Mouse (Mus musculus): ENCODE measurements around the gene Atg5.

Atg5 gene

DNA sequence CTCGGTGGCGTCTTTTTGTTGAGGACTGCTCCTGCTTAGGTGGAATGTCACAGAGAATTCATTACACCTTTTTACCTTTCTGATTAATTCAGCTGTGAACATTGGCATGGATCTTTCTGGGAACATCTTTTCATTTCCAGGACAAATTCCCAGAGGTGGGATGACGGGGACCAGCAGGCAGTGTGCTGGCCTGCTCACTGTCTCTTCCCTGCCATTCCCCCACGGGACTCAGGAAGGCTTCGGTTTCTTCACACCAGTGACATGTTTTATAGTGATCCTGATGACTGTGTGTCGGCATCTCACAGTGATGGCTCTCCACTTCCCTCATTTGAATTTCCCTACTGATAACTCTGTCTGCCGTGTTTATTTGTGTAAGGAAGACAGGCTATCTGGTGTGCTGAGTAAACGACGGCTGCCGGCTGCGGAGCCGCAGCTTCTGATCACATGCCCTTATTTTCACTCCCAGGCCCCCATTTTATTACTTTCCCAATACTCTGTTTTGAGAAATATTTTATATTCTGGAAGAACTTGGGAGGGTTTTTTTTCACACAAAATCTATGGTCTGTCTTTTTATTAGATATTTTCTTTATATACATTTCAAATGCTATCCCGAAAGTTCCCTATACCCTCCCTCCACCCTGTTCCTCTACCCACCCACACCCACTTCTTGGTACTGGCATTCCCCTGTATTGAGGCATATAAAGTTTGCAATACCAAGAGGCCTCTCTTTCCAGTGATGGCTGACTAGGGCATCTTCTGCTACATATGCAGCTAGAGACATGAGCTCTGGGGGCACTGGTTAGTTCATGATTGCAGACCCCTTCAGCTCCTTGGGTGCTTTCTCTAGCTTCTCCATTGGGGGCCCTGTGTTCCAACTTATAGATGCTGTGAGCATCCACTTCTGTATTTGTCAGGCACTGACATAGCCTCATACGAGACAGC lies 80.6 kb downstream of the Atg5 start:
- no peak for DNase-seq (ENCODE audit: low read depth, low spot score)

GRCm38 (mm10) chr10:44353467-44353866 lies 85.3 kb downstream of the Atg5 start:
- no peak for DNase-seq (ENCODE audit: low read depth, low spot score)

DNA sequence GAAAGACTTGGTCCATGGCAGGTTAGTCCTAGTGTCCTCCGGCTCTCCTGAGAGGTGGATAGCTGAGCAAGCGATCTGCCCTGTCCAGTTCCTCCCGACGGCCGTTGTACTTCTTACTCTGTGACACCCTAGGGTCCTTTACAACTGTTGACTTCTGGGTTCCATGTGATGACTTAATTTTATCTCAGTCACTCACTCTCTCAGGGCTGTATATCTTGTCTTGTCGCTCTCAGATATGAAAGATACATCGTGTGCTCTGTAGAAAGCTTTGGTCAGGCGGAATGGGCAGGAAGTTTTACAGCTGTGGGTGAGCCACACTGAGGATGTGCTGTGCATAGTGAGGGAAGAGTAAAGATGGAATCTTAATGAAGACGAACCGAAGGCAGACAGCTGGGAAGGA lies 86.2 kb downstream of the Atg5 start:
- DNase-seq (ENCODE audit: low read depth, low spot score) = no peak

DNA sequence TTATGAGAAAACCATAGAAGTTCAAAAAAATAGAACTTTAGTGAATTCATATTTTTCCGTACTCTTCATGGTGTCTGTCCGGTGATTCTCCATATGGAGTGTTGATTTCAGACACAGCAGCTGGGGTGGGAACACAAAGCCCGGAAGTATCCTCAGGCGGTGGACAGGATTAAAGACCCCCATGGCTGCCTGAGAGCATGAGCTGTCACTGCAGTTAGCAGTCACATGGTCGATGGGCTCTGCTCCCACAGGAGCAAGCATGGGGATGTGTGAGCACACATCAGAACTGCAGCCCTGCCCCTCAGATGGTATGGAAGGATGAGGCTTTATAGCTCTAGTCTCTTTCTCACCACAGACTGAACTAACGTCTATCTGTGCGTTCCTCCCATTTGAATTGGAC lies 87.1 kb downstream of the Atg5 start:
- no peak for DNase-seq (ENCODE audit: low read depth, low spot score)

DNA sequence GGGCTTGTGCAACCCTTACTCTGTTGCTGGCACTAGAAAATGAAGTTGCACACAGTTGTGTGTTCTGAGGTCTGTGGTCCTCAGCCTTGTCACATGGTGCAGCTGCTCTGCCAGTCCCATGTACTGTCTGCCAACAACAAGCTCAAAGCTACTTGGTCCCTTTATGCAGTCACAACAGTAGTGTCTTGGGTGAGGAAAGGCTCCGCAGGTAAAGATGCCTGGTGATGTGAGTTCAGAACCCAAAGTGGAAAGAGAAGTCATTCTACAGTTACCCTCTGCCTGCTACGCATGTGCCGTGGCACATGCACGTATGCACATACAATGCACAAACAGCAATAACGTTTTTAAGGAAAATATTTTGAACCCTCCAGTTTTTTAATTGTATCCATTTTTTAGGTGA lies 88.5 kb downstream of the Atg5 start:
- DNase-seq (ENCODE audit: low read depth, low spot score) = no peak

DNA sequence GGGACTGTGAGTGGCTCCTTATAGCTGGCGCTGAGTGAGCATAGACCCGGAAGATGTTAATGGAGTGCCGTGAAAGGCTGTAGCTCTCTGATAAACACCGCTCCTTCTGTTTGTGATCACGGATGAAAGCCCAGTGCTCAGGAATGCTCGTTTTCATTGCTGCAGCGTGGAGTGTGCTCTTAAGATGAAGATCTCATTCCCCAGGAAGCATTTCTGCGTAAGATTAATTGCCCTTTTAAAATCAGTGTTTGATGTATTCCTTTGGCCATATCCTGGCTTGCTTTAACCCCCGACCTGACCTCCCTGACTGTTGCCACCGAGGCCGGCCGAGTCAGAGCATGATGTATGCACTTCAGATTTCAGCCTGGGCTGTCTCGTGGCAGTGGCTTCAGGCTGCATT lies 89.2 kb downstream of the Atg5 start:
- DNase-seq (ENCODE audit: low read depth, low spot score) = no peak

DNA sequence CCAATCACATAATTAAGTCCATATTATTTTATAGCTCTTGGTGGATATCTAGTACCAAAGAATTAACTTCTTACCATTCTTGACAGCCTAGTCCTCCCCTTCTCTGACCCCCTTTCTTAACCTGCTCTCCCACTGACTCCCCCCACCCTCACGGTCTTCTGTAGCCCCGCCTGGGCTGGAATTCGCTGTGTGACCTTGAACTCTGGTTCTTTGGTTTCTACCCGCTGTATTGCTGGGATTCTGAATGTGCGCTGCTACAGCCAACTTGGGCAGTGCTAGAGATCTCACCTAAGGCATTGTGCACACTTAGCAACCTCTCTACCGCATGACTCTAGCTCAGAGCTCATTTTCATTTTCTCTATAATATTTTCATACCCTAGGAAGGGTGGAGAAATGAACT lies 90.7 kb downstream of the Atg5 start:
- DNase-seq (ENCODE audit: low read depth, low spot score) = peak; percentile 65

- DNase-seq (ENCODE audit: low read depth, low spot score) = no peak
These were observed 92.5 kb downstream of the Atg5 start for GRCm38 (mm10) chr10:44360632-44361031.

GRCm38 (mm10) chr10:44362435-44362834 lies 94.3 kb downstream of the Atg5 start:
- no peak for DNase-seq (ENCODE audit: low read depth, low spot score)

- DNase-seq (ENCODE audit: low read depth, low spot score) = no peak
These were observed 94.7 kb downstream of the Atg5 start for GRCm38 (mm10) chr10:44362846-44363245.

DNA sequence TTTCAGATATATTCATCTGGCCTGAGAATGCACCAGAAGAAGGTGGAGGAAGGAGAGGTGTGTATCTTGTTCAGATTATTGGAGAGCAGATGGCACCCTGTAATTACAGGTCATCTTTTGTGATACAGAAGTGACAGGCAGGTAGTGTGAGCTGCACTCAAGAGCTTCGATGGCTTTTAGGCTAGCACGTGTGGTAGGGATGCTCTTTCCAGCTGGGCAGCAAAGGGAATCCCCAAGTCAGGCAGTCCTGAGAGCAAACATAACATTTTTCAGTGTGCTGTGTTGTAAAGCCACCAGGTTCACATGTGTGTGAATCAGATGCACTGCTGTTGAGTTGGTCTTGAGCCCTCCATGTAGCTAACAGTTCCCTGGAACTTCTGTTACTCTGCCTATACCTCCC lies 98.0 kb downstream of the Atg5 start:
- no peak for DNase-seq (ENCODE audit: low read depth, low spot score)

GRCm38 (mm10) chr10:44367043-44367442 lies 98.9 kb downstream of the Atg5 start:
- peak; percentile 7 for DNase-seq (ENCODE audit: low read depth, low spot score)

GRCm38 (mm10) chr10:44368596-44368995 lies 100.4 kb downstream of the Atg5 start:
- peak; percentile 82 for DNase-seq (ENCODE audit: low read depth, low spot score)

DNA sequence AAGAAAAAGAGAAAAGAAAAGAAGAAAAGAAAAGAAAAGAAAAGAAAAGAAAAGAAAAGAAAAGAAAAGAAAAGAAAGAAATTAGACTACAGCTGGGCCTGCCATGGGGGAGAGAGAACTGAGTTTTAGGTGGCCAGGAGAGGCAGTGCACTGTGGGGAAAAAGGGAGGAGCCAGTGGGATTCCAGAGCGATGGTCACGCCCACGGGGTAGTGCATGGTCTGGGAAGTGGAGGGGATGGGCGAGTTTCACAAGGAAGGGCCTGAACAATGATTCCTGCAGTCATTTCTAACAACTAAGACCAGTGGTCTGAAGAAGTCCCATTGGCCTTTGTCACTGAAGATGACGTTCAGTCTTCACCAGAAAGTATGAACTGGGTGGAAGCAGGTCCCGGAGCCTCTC lies 102.5 kb downstream of the Atg5 start:
- peak; percentile 91 for DNase-seq (ENCODE audit: low read depth, low spot score)

DNA sequence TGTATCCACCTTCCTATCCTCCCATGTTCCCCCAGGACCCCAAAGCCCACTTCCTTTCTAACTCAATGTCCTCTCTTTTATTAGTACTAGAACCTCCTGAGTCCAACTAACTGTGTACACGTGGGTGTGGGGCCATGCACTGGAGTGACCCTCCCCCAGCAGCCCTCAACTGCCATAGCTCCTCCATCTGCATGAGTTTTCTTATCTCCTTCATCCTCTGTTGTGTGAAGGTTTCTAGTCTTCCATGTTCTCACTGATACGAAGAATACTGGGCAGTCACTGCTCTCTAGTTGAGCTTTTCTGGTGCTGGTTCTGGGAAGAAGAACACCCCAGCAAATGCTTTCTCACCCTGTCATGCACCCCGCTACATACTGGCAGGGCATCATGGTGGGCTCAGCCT lies 104.1 kb downstream of the Atg5 start:
- no peak for DNase-seq (ENCODE audit: low read depth, low spot score)

DNA sequence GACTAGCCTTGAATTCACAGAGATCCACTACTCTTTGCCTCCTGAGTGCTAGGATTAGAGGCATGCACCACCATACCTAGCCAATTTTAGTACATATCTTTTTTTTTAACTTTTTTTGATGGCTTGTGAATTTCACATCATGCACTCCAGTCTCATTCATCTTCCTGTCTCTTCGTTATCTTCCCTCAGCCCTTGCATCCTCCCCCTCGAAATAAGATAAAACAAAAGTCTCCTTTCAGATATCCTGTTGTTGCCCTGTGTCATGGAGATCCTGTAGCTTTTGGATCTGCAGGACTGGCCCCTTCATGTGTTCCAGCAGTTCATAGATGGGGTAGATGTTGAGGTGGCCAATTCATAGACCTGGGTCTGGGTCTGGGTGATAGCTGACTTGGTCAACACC lies 106.5 kb downstream of the Atg5 start:
- no peak for DNase-seq (ENCODE audit: low read depth, low spot score)

DNA sequence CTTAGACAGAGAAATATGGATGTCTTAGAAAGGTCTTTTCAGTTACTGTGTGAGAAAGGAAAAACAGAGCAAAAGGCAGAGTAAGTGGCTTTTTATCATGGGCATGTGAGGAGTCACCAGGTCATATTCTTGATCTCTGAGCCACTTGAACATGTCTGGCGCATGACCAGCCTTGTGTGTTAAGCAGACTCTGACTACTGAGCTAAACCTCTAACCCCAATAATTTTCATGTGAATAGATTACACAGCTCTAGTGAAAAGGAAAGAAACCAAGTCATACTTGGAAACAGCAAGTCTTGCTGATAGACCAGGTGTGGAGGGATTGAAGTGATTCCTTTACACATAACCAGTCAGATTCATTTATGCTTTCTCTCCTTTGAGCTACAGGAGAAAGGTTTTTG lies 107.3 kb downstream of the Atg5 start:
- no peak for DNase-seq (ENCODE audit: low read depth, low spot score)

- no peak for DNase-seq (ENCODE audit: low read depth, low spot score)
These were observed 109.7 kb downstream of the Atg5 start for GRCm38 (mm10) chr10:44377821-44378220.

DNA sequence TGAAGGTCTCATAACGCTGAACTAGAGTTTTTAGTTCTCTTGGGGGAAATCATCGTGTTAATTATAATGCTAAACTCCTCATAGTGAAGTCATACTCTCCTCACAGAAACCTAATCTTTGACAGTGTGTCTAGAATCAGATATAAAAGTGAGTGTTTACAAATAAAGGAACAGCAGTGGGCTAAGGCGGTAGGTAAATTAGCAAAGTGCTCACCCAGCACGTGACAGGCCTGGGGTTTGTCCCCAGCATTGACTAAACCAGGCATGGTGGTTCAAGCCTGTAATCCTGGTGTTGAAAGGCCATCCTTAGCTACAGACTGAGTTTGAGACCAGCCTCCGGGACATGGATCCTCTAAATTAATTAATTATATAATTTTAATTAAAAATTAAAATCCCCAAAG lies 110.2 kb downstream of the Atg5 start:
- no peak for DNase-seq (ENCODE audit: low read depth, low spot score)

GRCm38 (mm10) chr10:44380476-44381208 lies 112.5 kb downstream of the Atg5 start:
- peak; percentile 32 for DNase-seq (ENCODE audit: low read depth, low spot score)

- peak; percentile 62 for DNase-seq (ENCODE audit: low read depth, low spot score)
These were observed 113.2 kb downstream of the Atg5 start for GRCm38 (mm10) chr10:44381397-44381796.

DNA sequence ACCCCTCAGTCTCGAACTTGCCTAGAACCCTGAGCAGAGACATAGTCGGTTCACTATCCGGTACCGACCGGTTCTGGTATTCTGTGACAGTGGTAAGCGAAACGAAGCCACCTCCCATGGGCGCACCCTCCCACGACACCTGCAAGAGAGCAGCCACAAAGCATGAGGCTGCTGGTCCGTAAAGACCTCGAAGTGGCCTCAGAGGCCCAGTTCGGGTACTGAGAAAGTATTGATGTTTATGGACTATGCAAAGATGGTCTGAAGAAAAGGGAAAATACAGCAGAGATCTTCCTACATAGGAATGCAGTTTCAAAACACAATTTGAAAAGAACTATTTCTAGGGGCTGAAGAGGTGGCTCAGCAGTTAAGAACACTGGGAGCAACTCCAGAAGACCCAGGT lies 113.8 kb downstream of the Atg5 start:
- peak; percentile 44 for DNase-seq (ENCODE audit: low read depth, low spot score)

DNA sequence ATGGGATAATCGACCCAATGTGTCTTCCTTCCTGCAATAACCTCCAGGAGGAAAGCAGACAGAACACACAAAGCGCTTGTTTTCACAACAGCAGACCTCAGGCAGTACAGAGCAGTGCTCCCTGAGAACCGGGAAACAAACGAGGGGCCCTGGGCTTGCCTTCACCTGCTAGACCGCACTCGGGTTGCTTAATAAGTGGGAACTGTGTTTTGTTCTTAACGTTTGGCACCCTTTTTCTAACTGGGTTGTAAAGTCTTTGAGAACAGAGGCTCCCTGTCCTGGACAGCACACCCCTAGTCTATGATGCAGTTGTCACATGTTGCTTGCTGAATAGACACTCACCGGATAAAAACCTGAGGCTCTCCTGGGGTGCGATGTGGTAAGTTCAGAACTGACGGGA lies 115.1 kb downstream of the Atg5 start:
- no peak for DNase-seq (ENCODE audit: low read depth, low spot score)

All from ZHBTc4 (cell line).